Mouse (Mus musculus) right cerebral cortex, postnatal 14 days (tissue): ENCODE measurements at regions not wholly inside any gene's neighbourhood (a gene's known extent, or its start where the extent isn't known, plus 50 kb on each side); places are given as distances from the start of the nearest gene placed in this dataset.

ENCODE experiments used
- DNase-seq: peaks from one replicate; pipeline ENCODE4 v3.0.0; 2022

GRCm38 (mm10) chr8:49395029-49395428, 551.3 kb upstream of the Tenm3 start:
- no peak for DNase-seq

DNA sequence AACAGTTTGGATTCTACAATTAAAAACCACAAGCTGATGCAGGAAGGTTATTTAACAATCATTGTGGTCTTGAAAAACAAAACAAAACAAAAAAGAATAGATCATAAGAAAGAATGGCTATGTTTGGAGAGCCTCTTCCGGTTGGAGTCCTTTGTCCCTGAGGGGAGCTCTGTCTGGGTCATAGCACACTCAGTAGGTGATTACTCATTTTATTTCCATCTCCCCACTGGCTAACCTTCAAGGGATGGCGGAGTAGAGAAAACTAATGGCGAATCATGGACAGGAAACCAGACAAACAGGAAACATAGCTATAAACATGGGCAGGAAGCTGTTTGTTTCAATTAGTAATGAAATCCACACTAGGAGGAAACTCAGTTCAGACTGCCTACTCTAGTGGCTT, 545.8 kb upstream of the Tenm3 start:
- DNase-seq = no peak

GRCm38 (mm10) chr8:49387587-49387986, 543.8 kb upstream of the Tenm3 start:
- no peak for DNase-seq

- DNase-seq = no peak
Measured at GRCm38 (mm10) chr8:49372686-49373085, 528.9 kb upstream of the Tenm3 start.

DNA sequence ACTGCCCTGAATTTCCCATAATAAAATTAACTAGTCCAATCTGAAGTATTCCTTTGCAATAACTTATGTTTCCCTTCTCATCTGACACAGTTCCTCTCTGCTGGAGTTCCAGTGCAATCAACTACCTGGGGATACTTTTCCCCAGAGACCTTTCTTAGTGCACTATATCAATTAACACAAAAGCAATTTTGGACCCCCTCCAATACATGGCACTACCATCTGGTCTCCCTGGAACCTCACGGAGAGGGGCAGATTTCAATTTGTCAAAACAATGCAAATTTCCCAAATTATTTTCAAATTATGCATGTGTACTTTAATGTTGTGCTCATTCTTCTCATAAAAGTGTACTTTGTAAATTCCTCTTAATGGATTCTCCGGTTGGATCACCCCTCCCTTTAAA, 518.9 kb upstream of the Tenm3 start:
- DNase-seq = no peak

DNA sequence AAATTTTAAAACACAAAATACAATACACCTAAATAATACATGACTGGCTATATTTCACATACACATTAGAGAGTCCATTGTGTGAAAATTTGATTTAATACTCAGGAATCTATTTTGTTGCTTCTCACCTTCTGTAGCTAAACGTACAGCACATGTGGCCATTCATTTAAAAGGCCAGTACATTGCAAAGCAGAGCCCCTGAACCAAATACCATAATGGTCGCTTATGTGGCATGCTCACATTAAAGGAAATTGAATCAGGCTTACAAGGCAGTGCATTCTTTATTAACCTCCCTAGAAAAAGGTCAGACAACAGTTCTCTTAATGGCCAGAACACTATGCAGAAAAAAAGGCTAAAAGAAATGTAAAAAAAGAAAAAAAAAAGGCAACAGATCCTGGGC, 517.7 kb upstream of the Tenm3 start:
- DNase-seq = no peak

GRCm38 (mm10) chr8:49360121-49360520, 516.4 kb upstream of the Tenm3 start:
- DNase-seq = no peak

DNA sequence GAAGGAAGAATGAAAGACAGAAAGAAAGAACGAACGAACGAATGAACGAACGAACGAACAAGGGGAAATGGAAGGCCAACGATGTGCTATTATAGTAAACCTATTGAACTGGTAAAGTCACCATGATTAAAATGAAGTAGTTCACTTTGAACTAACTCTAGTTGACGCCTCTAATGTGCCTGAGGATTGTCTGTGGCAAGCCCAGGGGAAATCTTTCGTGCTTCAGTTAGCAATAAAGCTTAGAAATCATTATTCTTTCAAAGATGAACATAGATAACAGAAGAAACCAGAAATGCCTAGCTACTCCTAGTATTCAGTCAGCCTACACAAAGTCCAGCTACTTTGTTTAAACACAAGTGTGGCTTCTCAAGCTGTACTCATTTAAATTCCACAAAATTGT, 515.9 kb upstream of the Tenm3 start:
- no peak for DNase-seq

- DNase-seq = no peak
Measured at GRCm38 (mm10) chr8:49348602-49349001, 504.9 kb upstream of the Tenm3 start.

GRCm38 (mm10) chr8:49338716-49339115, 495.0 kb upstream of the Tenm3 start:
- DNase-seq = no peak

- no peak for DNase-seq
Measured at GRCm38 (mm10) chr8:49326980-49327379, 483.2 kb upstream of the Tenm3 start.

- no peak for DNase-seq
Measured at GRCm38 (mm10) chr8:49321404-49321803, 477.7 kb upstream of the Tenm3 start.

DNA sequence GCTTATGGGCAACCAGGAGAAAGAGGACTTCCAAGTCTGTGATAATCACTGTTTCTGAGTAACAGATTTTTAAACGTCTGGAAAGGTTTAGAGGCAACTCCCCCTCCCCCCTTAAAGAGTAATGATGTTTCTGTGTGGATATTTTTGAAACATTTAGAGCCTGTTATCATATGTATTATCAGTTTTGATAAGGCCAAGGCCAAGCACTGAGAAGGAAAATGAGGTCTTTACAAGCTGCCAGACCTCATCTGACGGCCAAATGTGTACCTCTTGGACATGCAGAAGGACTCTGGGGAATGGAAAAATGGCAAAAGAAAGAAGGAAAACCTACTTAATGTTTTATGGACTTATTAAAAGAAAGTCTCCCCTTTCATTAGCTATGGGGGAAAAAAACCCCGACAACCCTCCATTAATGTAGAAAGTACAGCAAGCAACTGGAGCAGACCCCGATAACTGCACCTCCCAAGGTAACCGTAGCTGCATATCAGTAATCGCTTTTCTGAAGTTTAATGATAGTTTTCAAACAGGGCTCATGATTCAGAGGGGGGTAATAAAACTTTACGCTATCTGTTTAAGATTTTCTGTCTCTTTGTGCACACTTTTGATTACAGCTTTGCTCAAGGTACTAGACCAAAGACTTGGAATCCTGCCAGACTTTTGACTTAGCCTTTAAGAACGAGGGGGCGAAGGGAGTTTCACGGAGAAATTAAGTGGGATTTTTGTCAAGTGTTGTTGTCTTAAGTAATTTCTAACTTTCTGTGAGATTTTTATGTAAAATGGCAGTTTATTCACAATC, 469.9 kb upstream of the Tenm3 start:
- DNase-seq = no peak

DNA sequence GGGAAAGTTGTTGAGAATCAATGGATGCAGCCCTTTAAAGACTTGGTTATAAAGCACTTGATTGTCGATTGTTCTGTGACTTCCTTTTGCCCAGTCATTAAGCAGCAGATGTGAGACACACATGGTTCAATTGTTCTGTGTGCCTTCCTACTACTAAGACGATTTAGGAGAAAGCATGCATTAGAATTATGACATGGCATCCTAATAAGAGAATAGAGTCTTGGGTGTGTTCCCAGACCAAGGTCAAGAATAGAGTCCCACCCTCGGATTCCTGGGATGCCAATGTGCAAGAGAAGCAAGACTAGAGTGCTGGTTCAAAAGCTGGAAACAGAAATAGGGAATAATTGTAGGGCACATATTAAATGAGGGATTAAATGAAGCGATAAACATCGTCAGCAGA, 469.1 kb upstream of the Tenm3 start:
- DNase-seq = no peak

DNA sequence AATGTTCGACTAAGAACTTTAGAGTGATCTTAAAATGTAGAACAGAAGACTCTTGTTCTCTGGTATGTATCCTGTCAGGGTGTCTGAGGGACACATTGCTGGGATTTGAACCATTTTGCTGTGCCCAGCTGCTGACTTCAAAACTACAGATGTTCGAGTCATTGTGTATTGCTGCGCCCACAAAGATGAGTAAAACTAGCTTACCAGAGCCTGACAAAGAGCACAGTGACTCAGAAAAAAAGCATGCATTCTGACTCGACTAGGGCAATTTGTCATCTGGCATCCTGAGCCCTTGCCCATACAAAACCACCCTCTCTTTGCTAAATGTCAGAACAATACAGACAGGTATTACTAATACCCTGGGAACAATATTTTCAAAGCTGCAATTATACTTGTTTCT, 438.6 kb upstream of the Tenm3 start:
- DNase-seq = no peak

DNA sequence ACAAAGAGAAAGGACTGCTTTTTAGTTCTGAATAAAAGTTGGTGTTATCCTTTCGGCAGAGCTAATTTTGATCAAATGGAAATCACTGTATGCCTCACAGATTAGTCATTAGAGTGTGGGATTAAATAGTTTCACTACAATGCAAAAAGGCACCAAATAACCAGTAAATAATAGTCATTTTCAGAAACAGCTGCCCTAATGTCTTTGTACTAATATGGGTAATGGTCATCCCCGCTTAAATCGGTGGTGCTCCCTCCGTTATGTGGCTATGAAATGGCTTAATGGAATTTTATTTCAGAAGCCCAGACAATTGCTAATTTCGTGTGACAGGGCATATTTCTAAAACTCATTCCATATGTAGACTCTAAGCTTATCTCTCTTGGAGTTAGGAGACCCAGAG, 437.5 kb upstream of the Tenm3 start:
- DNase-seq = no peak

DNA sequence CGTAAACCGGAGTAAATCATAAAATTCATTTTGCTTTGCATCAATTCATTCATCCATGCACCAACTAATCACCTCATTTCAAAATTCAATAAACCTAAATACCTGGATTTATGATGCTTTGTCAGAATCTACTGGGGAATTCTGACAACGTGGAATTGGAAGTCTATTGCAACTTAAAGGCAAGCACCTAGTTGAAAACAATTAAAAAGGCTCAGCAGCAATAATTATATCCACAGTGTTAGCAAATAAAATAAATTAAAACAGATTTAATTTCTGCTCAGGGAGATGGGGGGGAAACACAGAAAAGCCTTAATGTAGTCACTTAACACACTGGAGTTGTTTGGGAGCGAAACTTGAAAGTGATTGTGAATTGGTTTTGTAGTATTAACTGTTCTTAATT, 430.3 kb upstream of the Tenm3 start:
- no peak for DNase-seq

DNA sequence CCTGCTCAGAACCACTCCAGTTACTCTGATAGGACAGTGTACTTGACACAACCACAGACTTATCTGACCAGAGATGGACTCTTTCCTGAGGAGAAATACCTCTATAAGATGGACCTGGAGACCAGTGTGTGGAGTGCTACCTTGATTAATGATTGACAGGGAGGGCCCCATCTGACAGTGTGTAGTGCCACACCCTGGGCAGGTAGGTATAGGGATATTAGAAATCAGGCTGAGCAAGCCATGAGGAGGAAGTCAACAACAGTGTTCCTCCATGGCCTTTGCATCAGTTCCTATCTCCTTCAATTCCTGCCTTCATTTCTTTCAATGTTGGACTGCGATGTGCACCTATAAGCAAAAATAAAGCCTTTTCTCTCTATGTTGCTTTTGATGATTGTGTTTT, 429.4 kb upstream of the Tenm3 start:
- no peak for DNase-seq

DNA sequence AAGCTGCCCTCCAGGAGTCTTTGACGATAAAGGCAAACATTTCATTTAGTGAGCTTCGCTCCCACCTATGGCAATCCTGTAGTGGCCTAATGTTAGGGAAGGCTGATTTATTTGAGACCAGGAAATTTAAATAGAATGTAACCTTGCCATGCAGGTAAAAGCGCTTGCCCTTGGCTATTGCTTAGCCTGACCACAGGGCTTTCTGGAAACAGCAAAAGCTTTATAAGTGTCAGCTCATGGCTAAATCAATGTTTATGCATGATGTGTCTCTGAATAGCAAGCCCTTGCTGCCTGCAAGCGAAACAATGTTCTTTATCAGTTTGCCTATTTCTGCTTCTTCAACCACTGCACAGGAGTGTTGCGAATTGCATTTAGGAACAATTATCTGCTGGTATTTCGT, 419.7 kb upstream of the Tenm3 start:
- no peak for DNase-seq

DNA sequence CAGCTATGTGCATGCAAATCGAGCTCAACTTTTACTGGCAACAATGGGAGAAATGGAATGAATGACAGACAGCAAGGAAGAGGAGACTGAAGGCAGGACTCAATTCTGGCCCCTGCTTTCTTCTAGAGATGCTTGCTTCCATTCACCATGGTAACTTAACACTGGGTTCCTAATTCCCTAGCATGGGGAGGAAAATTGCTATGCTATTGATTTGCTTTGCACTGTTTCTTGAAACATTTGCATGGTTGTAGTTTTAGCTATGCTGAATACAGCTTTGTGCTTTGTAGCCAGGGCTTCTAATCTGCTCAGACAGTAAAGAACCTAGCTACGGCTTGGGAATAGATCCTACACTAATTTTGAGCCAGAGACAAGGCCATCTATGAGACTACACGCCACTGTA, 419.0 kb upstream of the Tenm3 start:
- no peak for DNase-seq

GRCm38 (mm10) chr8:49255954-49256353, 412.2 kb upstream of the Tenm3 start:
- DNase-seq = no peak

DNA sequence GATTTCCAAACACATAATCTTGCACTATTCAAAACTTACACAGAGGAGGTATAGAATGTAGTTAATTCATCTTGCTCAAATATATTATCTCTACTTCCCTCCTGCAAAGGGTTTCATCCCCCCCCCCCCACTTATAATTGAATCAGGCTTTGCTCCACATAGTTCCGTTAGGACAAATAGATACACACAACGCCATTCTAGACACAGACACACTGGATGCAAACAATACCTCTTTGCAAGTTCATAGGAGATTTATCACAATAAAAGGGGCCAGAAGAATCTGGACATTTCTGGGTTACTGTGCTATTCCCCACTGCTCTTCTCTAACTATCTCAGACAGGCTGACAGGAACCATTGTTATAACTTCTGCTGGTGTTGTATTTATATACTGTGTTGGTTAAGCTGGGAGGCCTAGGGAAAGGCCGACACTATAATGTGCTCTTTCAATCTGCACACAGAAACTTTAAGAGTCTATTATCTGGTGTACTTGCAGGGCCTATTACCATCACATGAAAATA, 410.6 kb upstream of the Tenm3 start:
- DNase-seq = no peak

- DNase-seq = no peak
Measured at GRCm38 (mm10) chr8:49243002-49243401, 399.3 kb upstream of the Tenm3 start.

DNA sequence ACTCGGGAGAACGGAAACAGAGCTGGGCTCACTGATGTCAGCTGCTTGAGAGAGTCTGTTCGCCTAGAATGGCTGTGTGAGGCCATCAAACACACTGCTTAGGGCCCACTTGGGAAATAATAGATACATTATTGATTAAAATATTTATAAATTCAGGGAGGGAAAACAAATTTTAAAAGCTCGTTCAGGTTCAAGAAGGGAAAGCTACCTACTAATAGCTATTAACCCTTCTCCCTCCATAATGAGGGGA, 393.0 kb upstream of the Tenm3 start:
- no peak for DNase-seq

DNA sequence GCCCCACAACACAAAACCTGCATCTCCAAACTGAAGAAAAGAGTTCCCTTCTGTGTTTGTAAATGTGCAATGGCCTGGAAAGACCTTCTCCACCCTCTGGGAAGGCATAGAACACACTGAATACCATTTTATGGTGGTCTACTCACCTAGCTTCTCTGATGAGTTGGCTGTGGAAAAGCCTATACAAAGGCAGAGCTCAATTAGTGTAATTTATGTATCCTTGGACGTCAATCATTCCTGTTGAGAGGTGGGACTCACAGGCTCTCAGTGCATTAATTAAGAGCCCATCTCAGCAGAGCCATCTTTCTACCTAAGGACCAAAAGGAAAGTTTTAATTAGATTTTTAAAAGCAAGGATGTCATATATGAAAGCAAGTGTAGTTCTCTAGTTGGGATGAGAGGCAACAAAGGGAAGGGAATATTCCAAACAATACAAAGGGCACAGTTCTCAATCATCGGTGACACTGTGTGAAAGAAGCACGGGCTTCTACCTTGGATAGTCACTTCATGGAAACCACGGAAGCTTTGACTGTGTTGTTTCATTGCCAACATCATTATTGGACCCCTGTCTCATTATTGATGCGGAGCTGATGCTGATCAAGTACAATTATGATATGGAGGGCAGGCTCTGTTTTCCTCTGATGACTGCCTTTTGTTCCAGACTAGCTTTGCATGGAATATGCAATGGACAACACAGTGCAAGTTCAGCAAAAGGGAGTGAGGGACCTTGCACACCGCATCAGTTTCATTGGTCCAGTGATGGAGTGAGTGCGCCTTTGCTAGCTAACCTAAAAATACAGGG, 392.5 kb upstream of the Tenm3 start:
- no peak for DNase-seq
